Mouse (Mus musculus): ENCODE data around the gene Eps8. TPM values are rescaled to one million over a fixed set of nuclear protein-coding genes. Genes with fewer than 3 reads are reported as not detected.
A peak's percentile ranks its signal among the peaks of the same experiment; 100 is the strongest.

The Eps8 gene
- total RNA-seq, 2 experiments from 2014 or later = 19.7 to 20.6 TPM

- DNase-seq = no peak
- intact Hi-C loops (cut with DNase I) = loop anchor here (5.0 kb wide), 1 partner anchor 34 kb away; no protein-coding TSS in a partner anchor
Observed at GRCm38 (mm10) chr6:137668331-137668730, 13.7 kb upstream of the Eps8 start.

- no peak for DNase-seq
- intact Hi-C loops (cut with DNase I) = loop anchor here (5.0 kb wide), 1 partner anchor 35 kb away; no protein-coding TSS in a partner anchor
Observed at GRCm38 (mm10) chr6:137667665-137668064, 13.0 kb upstream of the Eps8 start.

- intact Hi-C loops (cut with DNase I) = loop anchor here (5.0 kb wide), 1 partner anchor 37 kb away; no protein-coding TSS in a partner anchor
- peak in 1 of 2 experiments; percentile 14 for DNase-seq
Observed at GRCm38 (mm10) chr6:137664936-137665335, 10.3 kb upstream of the Eps8 start.

- no peak for DNase-seq
- intact Hi-C loops (cut with DNase I) = no loop called here
Observed at GRCm38 (mm10) chr6:137661583-137662365, 7.1 kb upstream of the Eps8 start.

- intact Hi-C loops (cut with DNase I) = no loop called here
- DNase-seq = peak in 1 of 2 experiments; percentile 36
Observed at GRCm38 (mm10) chr6:137658426-137659088, 3.9 kb upstream of the Eps8 start.

GRCm38 (mm10) chr6:137657203-137657602 is 2.5 kb upstream of the Eps8 start:
- intact Hi-C loops (cut with DNase I) = no loop called here
- no peak for DNase-seq

GRCm38 (mm10) chr6:137649528-137649927 is 5.1 kb downstream of the Eps8 start:
- intact Hi-C loops (cut with DNase I) = loop anchor here (2.0 to 5.0 kb wide), 4 partner anchors 73 to 193 kb away; no protein-coding TSS in a partner anchor
- DNase-seq = no peak

GRCm38 (mm10) chr6:137649068-137649480 is 5.6 kb downstream of the Eps8 start:
- intact Hi-C loops (cut with DNase I) = loop anchor here (2.0 to 5.0 kb wide), 4 partner anchors 74 to 192 kb away; no protein-coding TSS in a partner anchor
- DNase-seq = peak; percentile 92 to 94

- DNase-seq = peak; percentile 29 to 50
- intact Hi-C loops (cut with DNase I) = loop anchor here (2.0 to 5.0 kb wide), 4 partner anchors 74 to 192 kb away; no protein-coding TSS in a partner anchor
Observed at GRCm38 (mm10) chr6:137648110-137649067, 6.3 kb downstream of the Eps8 start.

GRCm38 (mm10) chr6:137647646-137648045 is 7.0 kb downstream of the Eps8 start:
- intact Hi-C loops (cut with DNase I) = loop anchor here (2.0 to 5.0 kb wide), 4 partner anchors 75 to 191 kb away; no protein-coding TSS in a partner anchor
- DNase-seq = no peak

- no peak for DNase-seq
- intact Hi-C loops (cut with DNase I) = loop anchor here (5.0 kb wide), 2 partner anchors 74 to 89 kb away; no protein-coding TSS in a partner anchor
Observed at GRCm38 (mm10) chr6:137646726-137647125, 8.0 kb downstream of the Eps8 start.

GRCm38 (mm10) chr6:137644893-137645292 is 9.8 kb downstream of the Eps8 start:
- DNase-seq = no peak
- intact Hi-C loops (cut with DNase I) = loop anchor here (5.0 kb wide), 2 partner anchors 73 to 88 kb away; no protein-coding TSS in a partner anchor

GRCm38 (mm10) chr6:137643814-137644213 is 10.9 kb downstream of the Eps8 start:
- intact Hi-C loops (cut with DNase I) = no loop called here
- DNase-seq = no peak

- DNase-seq = no peak
- intact Hi-C loops (cut with DNase I) = no loop called here
Observed at GRCm38 (mm10) chr6:137641642-137642041, 13.0 kb downstream of the Eps8 start.

GRCm38 (mm10) chr6:137638834-137639567 is 15.7 kb downstream of the Eps8 start:
- intact Hi-C loops (cut with DNase I) = no loop called here
- DNase-seq = no peak

GRCm38 (mm10) chr6:137637443-137637842 is 17.2 kb downstream of the Eps8 start:
- DNase-seq = no peak
- intact Hi-C loops (cut with DNase I) = no loop called here

- DNase-seq = no peak
- intact Hi-C loops (cut with DNase I) = no loop called here
Observed at GRCm38 (mm10) chr6:137636131-137636530, 18.5 kb downstream of the Eps8 start.

- no peak for DNase-seq
- intact Hi-C loops (cut with DNase I) = no loop called here
Observed at GRCm38 (mm10) chr6:137633626-137634025, 21.1 kb downstream of the Eps8 start.

GRCm38 (mm10) chr6:137633121-137633520 is 21.6 kb downstream of the Eps8 start:
- intact Hi-C loops (cut with DNase I) = no loop called here
- no peak for DNase-seq
